7 mouse cellular contexts compared by ENCODE assay signal in the genomic region with DNA sequence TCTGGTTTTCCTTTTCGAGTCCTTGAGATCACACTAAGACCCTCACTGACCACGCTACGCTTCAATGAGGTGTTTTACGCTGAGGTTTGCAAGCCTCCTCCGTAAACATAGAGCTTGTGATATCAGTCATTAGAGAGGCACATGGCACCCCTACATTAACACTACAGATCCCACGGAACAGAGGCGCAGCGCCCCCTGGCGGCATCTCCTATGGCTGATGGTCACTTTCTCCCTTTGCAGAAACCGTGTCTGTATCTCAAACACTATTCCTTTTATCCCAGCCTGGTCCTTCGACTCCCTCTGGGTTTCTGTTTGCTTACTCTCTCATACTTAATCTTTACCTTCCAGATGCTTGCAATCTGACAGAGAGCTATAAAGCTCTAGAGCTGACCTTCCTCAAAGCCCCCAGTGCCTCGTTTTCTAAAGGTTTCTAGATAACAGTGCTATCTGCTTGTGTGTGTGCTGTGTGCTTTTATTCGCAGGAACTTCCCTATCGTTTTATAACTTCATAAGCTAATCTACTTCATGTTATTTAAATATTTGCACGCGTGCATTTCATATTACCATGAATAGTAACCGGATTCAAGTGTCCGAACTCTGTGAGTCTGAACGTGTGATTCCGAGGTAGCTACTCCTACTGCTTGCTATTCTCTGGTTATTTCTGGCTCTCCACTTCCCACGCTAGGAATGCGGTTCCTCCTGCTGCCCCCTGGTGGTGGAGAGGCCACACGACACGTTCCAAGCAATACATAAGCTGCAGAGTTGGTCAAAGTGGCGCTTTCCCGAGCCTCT. TPM values are rescaled to one million over a fixed set of nuclear protein-coding genes. Genes with fewer than 3 reads are reported as not detected.
DNase-seq lines count a peak whose midpoint lies in the region; ATAC-seq lines count a peak whose summit lies in the region.

No protein-coding gene starts in this region.

- H3K27me3 ChIP-seq in midbrain, embryonic 11.5 days (ENCODE audit: control insufficient read depth, insufficient read depth, low read length): no peaks in the 10 kb centered on the region

- H3K27ac ChIP-seq in midbrain, embryonic 11.5 days (ENCODE audit: low read depth, low read length): no peak overlapping the region

- peak; percentile 91 for DNase-seq in adrenal gland, adult 2 months
- DNase-seq in embryo, embryonic 9.5 days (ENCODE audit: extremely low spot score): peak; percentile 89
- peak; percentile 66 for DNase-seq in kidney, adult 11 months
- DNase-seq in left cerebral cortex, postnatal 4 days: peak; percentile 90
- DNase-seq in midbrain, embryonic 11.5 days (ENCODE audit: low spot score, missing footprints): peak; percentile 99
- DNase-seq in skeletal muscle tissue, adult 2 months (ENCODE audit: low read depth, low spot score): peak; percentile 77

- H3K4me2 ChIP-seq in midbrain, embryonic 11.5 days: peak overlapping the region; percentile 34

- no peaks in the 10 kb centered on the region; the same call in 1 of the 2 replicates for H3K4me1 ChIP-seq in midbrain, embryonic 11.5 days (ENCODE audit: control insufficient read depth, insufficient read depth, low read length)

- ATAC-seq in granulocyte monocyte progenitor cell, adult 5-6 weeks (replicated peaks; ENCODE audit: poor library complexity, severe bottlenecking): peak; percentile 84
- ATAC-seq in midbrain, embryonic 11.5 days (ENCODE audit: low FRiP score): peak; percentile 57

- intact Hi-C loops in left cerebral cortex, postnatal 4 days (cut with DNase I): loop anchor here (5.0 kb wide), 1 partner anchor 381 kb away; no protein-coding TSS in a partner anchor

- no peaks in the 10 kb centered on the region for H3K9me3 ChIP-seq in midbrain, embryonic 11.5 days (ENCODE audit: control insufficient read depth, low read length)

- H3K4me3 ChIP-seq in midbrain, embryonic 11.5 days (ENCODE audit: low read depth, low read length): no peak overlapping the region

- 21% methylated on average over 26 of the region's 26 CpGs for WGBS in midbrain, embryonic 11.5 days

- H3K36me3 ChIP-seq in midbrain, embryonic 11.5 days (ENCODE audit: control insufficient read depth, insufficient read depth, low read length): no peaks in the 10 kb centered on the region

- H3K9ac ChIP-seq in midbrain, embryonic 11.5 days (ENCODE audit: low read length): no peak overlapping the region

RNA-seq across cellular contexts. Expression of a gene that starts 23.0 kb away (rescaled TPM):
- total RNA-seq in adrenal gland, adult 2 months (2021): 10 to 100 TPM; 37.9 to 71.3 TPM
- 38.5 and 39.2 TPM in 2 replicates for polyA plus RNA-seq in adrenal gland, adult 2 months (2012; rRNA removed)
- total RNA-seq in granulocyte monocyte progenitor cell, adult 5-6 weeks (2014; fragmentation: Nextera tagmentation): 0.60 and 0.84 TPM in 2 replicates
- 0.36 and 0.52 TPM in 2 replicates for total RNA-seq in granulocyte monocyte progenitor cell, adult 5-6 weeks (2017)
- total RNA-seq in left cerebral cortex, postnatal 4 days (2021): 1 to 10 TPM; 3.3 to 3.4 TPM
- 3.9 and 4.6 TPM in 2 replicates for polyA plus RNA-seq in midbrain, embryonic 11.5 days (2014; fragmentation: Nextera tagmentation; extraction: Ambion mirVana)

Comparison
In these comparisons a context has a peak if more than half of its experiments do, and no peak if none do; other contexts are left out.
1. RNA of a gene that starts 23.0 kb away (total RNA-seq): 37.9 to 71.3 TPM in adrenal gland, adult 2 months; 3.3 to 3.4 TPM in left cerebral cortex, postnatal 4 days and 0.36 to 0.84 TPM in granulocyte monocyte progenitor cell, adult 5-6 weeks; every median in the first group is over 4 times any median in the second.
2. Peak in every context shown above with its lines, with median percentiles within 50 percentile points of each other: DNase-seq.